Mouse (Mus musculus): ENCODE measurements around the gene Dnal4. TPM values are rescaled to one million over a fixed set of nuclear protein-coding genes. Genes with fewer than 3 reads are reported as not detected.

Gene Dnal4
- total and polyA plus RNA-seq, 2 experiments from 2014 or later, result 40.8 to 55.9 TPM

DNA sequence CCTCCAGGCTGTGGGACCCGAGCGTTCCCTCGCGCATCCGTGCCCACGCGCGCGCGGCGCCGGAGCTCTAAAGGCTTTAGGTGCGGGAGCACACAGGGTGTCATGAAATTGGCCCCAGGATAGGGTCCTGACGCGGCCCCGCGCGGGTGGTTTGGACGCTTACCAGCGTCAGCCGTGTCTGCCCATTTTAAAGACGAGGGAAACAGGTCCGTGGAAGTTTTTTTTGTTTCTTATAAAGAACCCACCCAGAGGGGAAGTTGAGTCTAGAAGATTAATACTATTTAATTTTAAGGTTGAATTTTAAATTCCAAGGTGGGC is 35.0 kb downstream of the Dnal4 start:
- ATAC-seq (ENCODE audit: low FRiP score) (no peak; the same call in 1 of the 2 replicates), DNase-seq (ENCODE audit: low spot score) (no peak)
- Histone ChIP-seq H3K4me1 (ENCODE audit: insufficient read depth, low read length) (peaks cover 10% of the 10 kb centered on the region), H3K4me3 (ENCODE audit: low read depth, low read length) (peak overlapping the region; percentile 97), H3K36me3 (ENCODE audit: insufficient read depth, low read length) (peaks cover 18% of the 10 kb centered on the region), H3K27ac (ENCODE audit: low read depth, low read length) (peak overlapping the region; percentile 71), H3K4me2 (ENCODE audit: low read depth, low read length, poor library complexity, severe bottlenecking) (peak overlapping the region; percentile 88), H3K27me3 (ENCODE audit: insufficient read depth, low read length) (no peaks in the 10 kb centered on the region), H3K9me3 (ENCODE audit: low read length) (no peaks in the 10 kb centered on the region), H3K9ac (replicated peaks; ENCODE audit: low read length, poor library complexity, severe bottlenecking) (peak overlapping the region; percentile 87)
- WGBS, result 0% methylated on average over 23 of the region's 23 CpGs
- TF ChIP-seq CTCF (IDR thresholded peaks at IDR 0.05), result no peak

DNA sequence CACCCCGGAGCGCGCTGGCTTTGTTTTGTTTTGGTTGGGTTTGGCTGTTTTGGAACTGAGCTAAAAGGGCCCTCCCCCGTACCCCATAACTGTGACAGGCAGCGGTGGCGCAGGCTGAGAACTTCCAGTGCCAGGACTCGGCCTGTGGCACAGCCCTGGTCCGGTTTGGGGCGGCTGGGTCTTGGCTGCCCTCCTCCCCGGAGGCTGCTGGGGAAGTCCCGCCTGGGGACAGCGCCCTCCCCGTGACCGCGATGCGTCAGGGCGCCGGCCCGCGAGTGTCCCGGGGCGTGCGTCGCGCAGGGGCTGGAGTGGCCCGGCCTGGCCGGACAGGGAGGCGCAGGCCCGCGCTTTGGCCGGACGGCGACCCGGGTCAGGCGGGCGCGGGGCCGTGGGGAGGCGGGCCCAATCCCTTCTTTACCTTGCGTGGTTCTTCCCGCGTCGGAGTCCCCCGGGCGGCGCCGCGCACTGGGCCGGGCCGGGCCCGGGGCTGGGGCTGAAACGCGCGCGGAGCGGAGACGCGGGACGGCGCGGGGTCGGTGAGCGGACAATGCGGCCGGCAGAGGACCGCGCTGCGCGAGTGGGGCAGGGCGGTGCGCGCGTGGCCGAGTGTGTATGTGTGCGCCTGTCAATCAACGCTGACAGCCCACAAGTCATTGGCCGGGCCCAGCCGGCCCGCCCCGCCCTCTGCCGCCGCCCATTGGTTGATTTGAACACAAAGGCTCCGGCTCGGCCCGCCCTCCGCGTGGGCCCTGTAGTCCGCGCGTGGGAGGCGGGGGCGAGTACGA is 35.5 kb downstream of the Dnal4 start, which contains the start of gene Sun2:
Sun2 (minus strand) TSS at position 616 of the 785 bp plus-strand sequence.
- H3K27ac ChIP-seq (ENCODE audit: low read depth, low read length), result peak within 1 kb of the TSS; percentile 71
- under 1% methylated on average over 60 of the region's 93 CpGs for WGBS
- peak within 1 kb of the TSS; percentile 88 for H3K4me2 ChIP-seq (ENCODE audit: low read depth, low read length, poor library complexity, severe bottlenecking)
- peak; percentile 5; the same call in 1 of the 2 replicates for TF ChIP-seq CTCF (IDR thresholded peaks at IDR 0.05)
- H3K9me3 ChIP-seq (ENCODE audit: low read length), result no peaks in the 10 kb centered on the region
- peak; percentile 93 for ATAC-seq (ENCODE audit: low FRiP score)
- peaks cover 10% of the 10 kb centered on the region for H3K4me1 ChIP-seq (ENCODE audit: insufficient read depth, low read length)
- peak within 1 kb of the TSS; percentile 87 for H3K9ac ChIP-seq (replicated peaks; ENCODE audit: low read length, poor library complexity, severe bottlenecking)
- no peaks in the 10 kb centered on the region for H3K27me3 ChIP-seq (ENCODE audit: insufficient read depth, low read length)
- DNase-seq (ENCODE audit: low spot score), result peak; percentile 95
- H3K4me3 ChIP-seq (ENCODE audit: low read depth, low read length), result peak within 1 kb of the TSS; percentile 97
- peaks cover 21% of the 10 kb centered on the region for H3K36me3 ChIP-seq (ENCODE audit: insufficient read depth, low read length)

DNA sequence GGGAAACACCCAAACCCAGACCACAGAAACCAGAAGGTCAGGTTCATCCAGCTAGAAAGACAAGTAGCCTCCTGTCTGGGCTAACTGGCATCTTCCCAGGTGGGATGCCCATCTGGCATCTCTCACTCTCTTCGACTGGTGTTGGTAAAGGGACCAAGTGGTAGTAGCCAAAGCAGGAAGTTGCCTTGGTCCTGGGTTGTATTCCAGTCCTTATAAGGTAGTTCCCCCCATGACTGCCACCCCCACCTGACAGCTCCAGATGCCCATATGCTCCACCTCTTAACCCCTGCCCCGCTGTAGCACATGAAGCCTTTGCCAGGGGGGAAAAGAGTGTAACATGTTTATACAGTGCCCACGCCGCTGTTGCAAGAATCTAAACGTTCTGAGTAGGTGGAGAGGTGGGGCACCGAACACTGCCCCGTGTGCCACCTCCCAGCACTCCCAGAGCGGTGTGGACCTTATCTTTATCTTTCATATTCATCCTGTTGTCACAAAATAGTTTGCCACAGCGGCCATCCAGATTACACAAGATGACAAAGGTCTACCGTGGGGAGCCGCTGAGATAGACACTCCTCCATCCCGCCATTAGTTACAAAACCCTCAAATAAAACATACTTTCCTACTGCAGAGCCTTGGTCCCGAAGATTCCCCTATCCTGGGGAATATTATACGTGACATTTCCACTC is 36.3 kb downstream of the Dnal4 start:
- Histone ChIP-seq H3K27me3 (ENCODE audit: insufficient read depth, low read length) (no peaks in the 10 kb centered on the region), H3K9ac (replicated peaks; ENCODE audit: low read length, poor library complexity, severe bottlenecking) (peak overlapping the region; percentile 87), H3K4me2 (ENCODE audit: low read depth, low read length, poor library complexity, severe bottlenecking) (peak overlapping the region; percentile 88), H3K36me3 (ENCODE audit: insufficient read depth, low read length) (peaks cover 28% of the 10 kb centered on the region), H3K4me1 (ENCODE audit: insufficient read depth, low read length) (peaks cover 10% of the 10 kb centered on the region), H3K27ac (ENCODE audit: low read depth, low read length) (peak overlapping the region; percentile 71; the same call in 1 of the 2 replicates), H3K4me3 (ENCODE audit: low read depth, low read length) (peak overlapping the region; percentile 97), H3K9me3 (ENCODE audit: low read length) (no peaks in the 10 kb centered on the region)
- TF ChIP-seq CTCF (IDR thresholded peaks at IDR 0.05), result no peak
- 25% methylated on average over 14 of the region's 14 CpGs for WGBS
- no peak for ATAC-seq (ENCODE audit: low FRiP score)
- DNase-seq (ENCODE audit: low spot score), result no peak

DNA sequence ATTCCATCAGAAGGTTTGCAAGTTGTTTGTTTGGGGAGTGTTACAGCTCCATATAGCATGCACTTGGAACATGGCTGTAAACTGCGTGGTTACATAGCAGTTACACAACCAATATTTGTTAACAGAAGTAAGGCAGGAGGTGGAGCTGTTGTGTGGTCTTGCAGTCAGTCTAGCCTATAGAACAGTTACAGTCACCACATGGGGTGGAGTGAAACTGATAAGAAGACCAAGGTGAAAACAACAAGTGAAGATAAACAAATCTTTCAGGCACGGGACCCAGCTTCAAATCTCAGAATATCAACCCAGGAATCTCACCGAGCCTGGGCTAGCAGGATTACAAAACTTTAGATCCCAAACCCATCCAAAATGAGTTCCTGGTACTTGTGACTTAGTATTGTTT is 36.9 kb downstream of the Dnal4 start:
- Histone ChIP-seq H3K4me1 (ENCODE audit: insufficient read depth, low read length) (peaks cover 10% of the 10 kb centered on the region), H3K9ac (replicated peaks; ENCODE audit: low read length, poor library complexity, severe bottlenecking) (no peak overlapping the region), H3K4me2 (ENCODE audit: low read depth, low read length, poor library complexity, severe bottlenecking) (peak overlapping the region; percentile 88), H3K9me3 (ENCODE audit: low read length) (no peaks in the 10 kb centered on the region), H3K4me3 (ENCODE audit: low read depth, low read length) (peak overlapping the region; percentile 97; the same call in 1 of the 2 replicates), H3K27me3 (ENCODE audit: insufficient read depth, low read length) (no peaks in the 10 kb centered on the region), H3K27ac (ENCODE audit: low read depth, low read length) (no peak overlapping the region), H3K36me3 (ENCODE audit: insufficient read depth, low read length) (peaks cover 28% of the 10 kb centered on the region)
- WGBS, result 80% methylated on average over 3 of the region's 3 CpGs
- DNase-seq (ENCODE audit: low spot score) (no peak), ATAC-seq (ENCODE audit: low FRiP score) (no peak)
- no peak for TF ChIP-seq CTCF (IDR thresholded peaks at IDR 0.05)

DNA sequence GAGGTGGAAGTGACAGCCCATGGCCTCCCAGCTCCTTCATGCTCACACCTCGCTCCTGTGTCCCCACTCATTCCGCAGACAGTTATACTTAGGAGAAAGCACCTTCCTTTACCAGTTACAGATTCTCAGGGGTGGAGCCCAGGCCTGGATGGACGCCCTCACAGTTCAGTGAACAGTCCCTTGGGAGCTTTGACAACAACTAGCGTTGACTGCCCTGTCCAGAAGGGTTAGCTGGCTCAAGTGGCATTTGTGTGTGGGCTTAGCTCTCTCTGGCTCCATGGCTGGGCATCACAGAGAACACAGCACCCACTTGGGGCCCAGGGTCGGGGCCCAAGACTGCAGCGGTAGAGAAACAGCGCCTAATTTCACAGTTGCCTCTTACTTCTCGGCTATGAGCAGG is 43.3 kb downstream of the Dnal4 start:
- DNase-seq (ENCODE audit: low spot score), result no peak
- no peaks in the 10 kb centered on the region for H3K4me1 ChIP-seq (ENCODE audit: insufficient read depth, low read length)
- no peak for TF ChIP-seq CTCF (IDR thresholded peaks at IDR 0.05)
- H3K4me2 ChIP-seq (ENCODE audit: low read depth, low read length, poor library complexity, severe bottlenecking), result no peak overlapping the region
- peaks cover 64% of the 10 kb centered on the region for H3K36me3 ChIP-seq (ENCODE audit: insufficient read depth, low read length)
- no peak overlapping the region for H3K4me3 ChIP-seq (ENCODE audit: low read depth, low read length)
- no peak overlapping the region for H3K27ac ChIP-seq (ENCODE audit: low read depth, low read length)
- no peak for ATAC-seq (ENCODE audit: low FRiP score)
- no peaks in the 10 kb centered on the region for H3K27me3 ChIP-seq (ENCODE audit: insufficient read depth, low read length)
- H3K9ac ChIP-seq (replicated peaks; ENCODE audit: low read length, poor library complexity, severe bottlenecking), result no peak overlapping the region
- WGBS, result 87% methylated on average over 8 of the region's 8 CpGs
- H3K9me3 ChIP-seq (ENCODE audit: low read length), result no peaks in the 10 kb centered on the region

DNA sequence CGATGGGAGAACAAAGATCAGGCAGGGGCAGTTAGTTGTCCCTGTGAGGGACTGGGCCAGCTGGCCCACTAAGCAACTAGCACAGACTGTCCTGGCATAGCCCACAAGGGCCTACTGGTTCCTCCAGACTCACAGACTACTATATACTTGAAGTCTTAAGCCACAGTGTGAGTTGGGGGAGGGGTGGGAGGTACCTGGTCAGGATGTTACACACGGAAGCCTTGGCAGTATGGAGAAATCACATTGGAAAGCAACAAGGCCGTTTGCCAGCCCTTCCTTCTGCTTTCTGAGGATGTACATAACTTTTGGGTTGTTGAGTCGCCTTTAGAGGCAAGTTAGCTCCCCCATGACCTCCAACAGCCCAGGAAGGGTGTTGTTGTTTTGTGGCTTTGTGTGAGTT is 44.0 kb downstream of the Dnal4 start:
- no peak overlapping the region for H3K27ac ChIP-seq (ENCODE audit: low read depth, low read length)
- ATAC-seq (ENCODE audit: low FRiP score) (no peak), DNase-seq (ENCODE audit: low spot score) (no peak)
- 76% methylated on average over 4 of the region's 4 CpGs for WGBS
- no peaks in the 10 kb centered on the region for H3K27me3 ChIP-seq (ENCODE audit: insufficient read depth, low read length)
- no peak overlapping the region for H3K4me2 ChIP-seq (ENCODE audit: low read depth, low read length, poor library complexity, severe bottlenecking)
- no peak overlapping the region for H3K4me3 ChIP-seq (ENCODE audit: low read depth, low read length)
- no peak for TF ChIP-seq CTCF (IDR thresholded peaks at IDR 0.05)
- no peak overlapping the region for H3K9ac ChIP-seq (replicated peaks; ENCODE audit: low read length, poor library complexity, severe bottlenecking)
- no peaks in the 10 kb centered on the region for H3K9me3 ChIP-seq (ENCODE audit: low read length)
- H3K36me3 ChIP-seq (ENCODE audit: insufficient read depth, low read length), result peaks cover 65% of the 10 kb centered on the region
- no peaks in the 10 kb centered on the region for H3K4me1 ChIP-seq (ENCODE audit: insufficient read depth, low read length)
